Mouse (Mus musculus) hindbrain, embryonic 11.5 days (tissue): ENCODE data around the gene E2f1. TPM values are rescaled to one million over a fixed set of nuclear protein-coding genes. Genes with fewer than 3 reads are reported as not detected.

Source experiments
- ATAC-seq: fragments of 200-750 bp; cut with Nextera tagmentation; 2 replicates; pipeline ENCODE4 v1.8.0; 2017; ENCODE audit warnings: mild to moderate bottlenecking, moderate TSS enrichment, moderate library complexity; ENCODE audit not compliant: low FRiP score
- DNase-seq: peaks from one replicate; pipeline ENCODE4 v3.0.0-alpha.2; 2015; ENCODE audit warnings: low spot score
- H3K27ac ChIP-seq: fragments of 300-500 bp; sonication (generic); 2 replicates; pipeline ENCODE4 v1.5.1; 2014; ENCODE audit warnings: mild to moderate bottlenecking, low read depth, low read length
- H3K27me3 ChIP-seq: fragments of 300-500 bp; sonication (generic); 2 replicates; pipeline ENCODE4 v1.6.1; 2014; ENCODE audit warnings: mild to moderate bottlenecking, low read length, moderate library complexity, mixed read lengths; ENCODE audit not compliant: control insufficient read depth, insufficient read depth
- H3K36me3 ChIP-seq: fragments of 300-500 bp; sonication (generic); 2 replicates; pipeline ENCODE4 v1.6.1; 2014; ENCODE audit warnings: mild to moderate bottlenecking, low read length, moderate library complexity, mixed read lengths; ENCODE audit not compliant: control insufficient read depth, insufficient read depth
- H3K4me1 ChIP-seq: fragments of 300-500 bp; sonication (generic); replicated peaks from 2 replicates; pipeline ENCODE4 v1.6.1; 2014; ENCODE audit warnings: low read length, mixed read lengths; ENCODE audit not compliant: control insufficient read depth, insufficient read depth
- H3K4me2 ChIP-seq: fragments of 300-500 bp; sonication (generic); replicated peaks from 2 replicates; pipeline ENCODE4 v1.6.1; 2014; ENCODE audit warnings: mild to moderate bottlenecking, low read depth, low read length
- H3K4me3 ChIP-seq: fragments of 300-500 bp; sonication (generic); 2 replicates; pipeline ENCODE4 v1.5.1; 2014; ENCODE audit warnings: low read depth, low read length
- H3K9ac ChIP-seq: fragments of 300-500 bp; sonication (generic); 2 replicates; pipeline ENCODE4 v1.6.1; 2014; ENCODE audit warnings: low read depth, low read length
- H3K9me3 ChIP-seq: fragments of 300-500 bp; sonication (generic); 2 replicates; pipeline ENCODE4 v1.6.1; 2016; ENCODE audit warnings: low read length; ENCODE audit not compliant: control insufficient read depth
- WGBS: fragments of 180-500 bp; shearing (Covaris S2); extraction: QIAGEN DNeasy Blood & Tissue Kit; methylation state at CpG from one replicate; pipeline ENCODE4 v1.1.7; 2014; 5-methylcytosine and 5-hydroxymethylcytosine counted together
- polyA plus RNA-seq: library from polyadenylated mRNA; unstranded; fragments of >200 nt; fragmentation: Nextera tagmentation; extraction: Ambion mirVana; gene quantifications from 2 replicates; pipeline ENCODE4 v1.2.1, GENCODE M21; 2014

The E2f1 gene
- polyA plus RNA-seq, 1 experiment from 2014 or later = 13.0 TPM

DNA sequence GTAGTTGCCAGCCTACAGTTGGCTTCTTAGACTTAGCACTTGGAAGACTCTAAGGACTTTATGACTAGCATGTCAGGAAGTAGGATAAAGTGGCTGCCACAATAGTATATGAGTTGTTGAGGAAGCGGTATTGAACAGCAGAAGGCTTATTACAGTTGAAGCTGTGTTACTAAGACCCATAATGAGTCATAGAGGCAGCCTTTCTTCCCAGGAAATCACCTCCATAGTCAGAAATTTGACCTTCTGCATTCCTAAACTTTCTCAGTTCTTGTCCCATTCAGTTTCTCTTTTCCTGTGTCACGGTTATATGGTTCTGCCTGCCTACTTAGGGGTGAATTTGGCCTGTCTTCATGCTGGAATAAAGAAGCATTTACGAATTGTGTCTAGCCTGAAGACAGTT is 52.7 kb downstream of the E2f1 start:
- H3K36me3 ChIP-seq = peaks cover 2% of the 10 kb centered on the region; the same call in 1 of the 2 replicates
- DNase-seq (no peak), ATAC-seq (no peak)
- H3K4me2 ChIP-seq = no peak overlapping the region
- no peak overlapping the region for H3K9ac ChIP-seq
- H3K4me1 ChIP-seq = no peaks in the 10 kb centered on the region
- no peak overlapping the region for H3K4me3 ChIP-seq
- H3K27ac ChIP-seq = no peak overlapping the region
- no peaks in the 10 kb centered on the region for H3K27me3 ChIP-seq
- WGBS = 87% methylated on average over 3 of the region's 3 CpGs
- no peaks in the 10 kb centered on the region for H3K9me3 ChIP-seq

DNA sequence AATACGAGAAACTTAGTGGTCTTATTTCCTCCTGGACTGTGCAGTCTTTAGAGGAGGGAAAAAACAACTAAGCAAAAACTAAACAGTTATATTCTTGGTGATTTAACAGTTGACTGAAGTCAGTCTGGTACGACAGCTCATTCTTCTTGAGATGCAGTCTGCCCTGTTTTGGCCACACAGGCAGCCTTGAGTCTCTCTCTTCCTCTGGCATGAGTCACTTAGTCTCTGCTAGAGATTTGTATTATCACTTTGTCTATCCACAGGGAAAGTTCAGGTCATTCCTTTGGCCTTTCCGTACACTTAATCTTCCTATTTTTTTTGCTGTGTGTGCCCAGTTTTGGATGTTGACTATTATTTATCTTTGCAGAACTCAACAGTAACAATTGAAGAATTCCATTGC is 59.6 kb downstream of the E2f1 start:
- Histone ChIP-seq H3K36me3 (no peaks in the 10 kb centered on the region), H3K4me2 (no peak overlapping the region), H3K9me3 (no peaks in the 10 kb centered on the region), H3K27me3 (no peaks in the 10 kb centered on the region), H3K4me1 (no peaks in the 10 kb centered on the region), H3K9ac (no peak overlapping the region), H3K4me3 (no peak overlapping the region), H3K27ac (no peak overlapping the region)
- WGBS = 94% methylated on average over 3 of the region's 3 CpGs
- no peak for DNase-seq
- ATAC-seq = no peak

Other genes with a start within 250 kb of the E2f1 start
- 13.2 and 15.8 TPM in 2 replicates for gene Cdk5rap1, start 196.9 kb downstream of the E2f1 start, polyA plus RNA-seq
- 2.1 TPM in 2 replicates for gene Snta1, start 161.8 kb downstream of the E2f1 start, polyA plus RNA-seq
- 68.2 and 71.5 TPM in 2 replicates for gene Cbfa2t2, start 133.4 kb downstream of the E2f1 start, polyA plus RNA-seq
- 2.5 and 3.0 TPM in 2 replicates for gene 1700003F12Rik, start 22.8 kb downstream of the E2f1 start, polyA plus RNA-seq
- gene Actl10, start 18.1 kb downstream of the E2f1 start, polyA plus RNA-seq = 0.32 and 0.69 TPM in 2 replicates
- 10.8 and 12.5 TPM in 2 replicates for gene Necab3, start 11.0 kb downstream of the E2f1 start, polyA plus RNA-seq
- 12.8 and 14.1 TPM in 2 replicates for gene Pxmp4, start 33.8 kb upstream of the E2f1 start, polyA plus RNA-seq
- 1.0 and 1.5 TPM in 2 replicates for gene Zfp341, start 43.4 kb upstream of the E2f1 start, polyA plus RNA-seq
- gene 4930519P11Rik, start 43.5 kb upstream of the E2f1 start, polyA plus RNA-seq = 0.56 and 1.0 TPM in 2 replicates
- 15.2 and 15.7 TPM in 2 replicates for gene Chmp4b, start 81.8 kb upstream of the E2f1 start, polyA plus RNA-seq
- not detected in 2 replicates for gene Gm14214, start 200.1 kb upstream of the E2f1 start, polyA plus RNA-seq
- 61.8 and 76.6 TPM in 2 replicates for gene Raly, start 221.2 kb upstream of the E2f1 start, polyA plus RNA-seq
- 0.99 and 1.3 TPM in 2 replicates for gene a, start 221.5 kb upstream of the E2f1 start, polyA plus RNA-seq